Mouse (Mus musculus) left cerebral cortex, adult 2 months (tissue): ENCODE data around the gene Ubc. TPM values are rescaled to one million over a fixed set of nuclear protein-coding genes. Genes with fewer than 3 reads are reported as not detected.
"Not testable (repeated sequence)": the region's sequence is repeated elsewhere in the genome, so short reads cannot be mapped to it uniquely, and the experiment has no call there.

ENCODE experiments used
- DNase-seq, 2 experiments: peaks; one replicate each; pipeline ENCODE4 v3.0.0; 2021 to 2022; ENCODE audit warnings: low spot score in 2 of 2, mixed read lengths in 1 of 2; ENCODE audit errors: extremely low spot score in 1 of 2
- H3K27ac ChIP-seq: fragments of 200-600 bp; 2 replicates; pipeline ENCODE4 v1.8.1; 2022
- H3K4me3 ChIP-seq: fragments of 200-600 bp; 2 replicates; pipeline ENCODE4 v1.8.1; 2022
- CTCF ChIP-seq: fragments of 200-600 bp; IDR thresholded peaks from 2 replicates; pipeline ENCODE4 v1.8.1; 2022; ENCODE audit warnings: antibody characterized with exemption, mild to moderate bottlenecking, moderate library complexity
- intact Hi-C: fragments of 180-260 bp; cut with DNase I; formaldehyde crosslinking; loops from one replicate; pipeline ENCODE4 v1.15.1; 2025
- total RNA-seq, 2 experiments: library from RNA; stranded (reverse); gene quantifications; 2 replicates each; pipeline ENCODE4 v1.2.3; 2021

Ubc gene
- total RNA-seq, 2 experiments from 2014 or later = 846 to 851 TPM

DNA sequence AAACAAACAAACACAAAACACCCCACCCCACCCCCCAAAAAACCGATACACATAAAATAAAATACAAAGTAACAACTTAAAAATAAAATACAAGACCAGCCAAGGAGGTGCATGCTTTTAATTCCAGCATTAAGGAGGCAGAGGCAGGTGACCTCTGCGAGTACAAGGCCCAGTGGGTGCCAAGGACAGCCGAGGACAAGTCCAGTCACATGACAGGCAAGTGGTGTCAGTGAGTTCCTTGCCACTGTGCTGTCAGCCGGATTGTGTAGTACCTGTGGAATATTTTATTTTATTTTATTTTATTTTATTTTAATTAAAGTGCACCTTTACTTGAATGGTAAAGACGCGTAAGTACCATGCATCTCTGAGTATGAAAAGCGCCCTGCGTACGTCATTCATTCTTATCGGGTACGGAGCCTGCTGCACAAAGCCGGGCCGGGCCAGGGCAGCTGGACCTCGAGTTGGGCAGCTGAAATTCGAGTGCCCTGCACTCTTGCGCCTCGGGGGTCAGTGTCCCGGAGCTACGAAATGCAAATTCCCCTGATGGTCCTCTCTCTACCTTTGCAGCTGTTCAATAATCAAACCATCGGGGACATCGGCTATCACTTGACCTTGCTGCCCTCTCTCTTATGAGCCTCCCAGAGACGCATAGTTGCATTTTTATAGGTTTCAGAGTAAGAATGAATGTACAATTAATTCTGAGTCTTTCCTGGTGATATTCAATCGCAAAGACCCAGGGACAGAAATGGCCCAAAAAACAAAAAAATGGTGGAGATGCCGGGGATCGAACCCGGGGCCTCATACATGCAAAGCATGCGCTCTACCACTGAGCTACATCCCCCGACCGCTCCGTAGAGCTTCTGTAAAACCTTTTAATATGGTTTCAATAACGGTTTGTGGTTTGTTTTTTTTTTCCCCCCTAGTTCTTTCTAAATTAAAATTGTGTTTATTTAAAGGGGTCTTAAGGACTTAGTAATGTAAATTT is 13.8 kb upstream of the Ubc start:
- TF ChIP-seq CTCF = no peak; the same call in 1 of the 2 replicates
- H3K4me3 ChIP-seq = peak overlapping the region; percentile 58
- peak overlapping the region; percentile 99 for H3K27ac ChIP-seq
- intact Hi-C loops = no loop called here
- peak; percentile 74 to 79 for DNase-seq

DNA sequence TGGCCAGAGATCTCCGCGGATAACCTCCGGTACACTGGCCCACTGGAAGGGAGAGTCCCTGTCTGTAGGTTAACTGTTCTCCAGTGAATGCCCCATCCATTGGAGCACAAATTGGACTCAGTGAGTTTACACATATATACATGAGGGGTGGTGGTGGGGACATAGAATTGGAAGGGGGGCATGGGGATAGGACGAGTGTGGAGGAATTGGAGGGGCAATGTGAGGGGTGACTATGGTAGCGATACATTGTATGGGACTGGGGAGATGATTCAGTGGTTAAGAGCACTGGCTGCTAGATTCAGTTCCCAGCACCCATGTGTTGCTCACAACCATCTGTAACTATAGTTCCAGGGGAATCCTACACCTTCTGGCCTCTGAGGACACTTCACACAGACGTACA is 13.0 kb upstream of the Ubc start:
- no peak overlapping the region for H3K4me3 ChIP-seq
- DNase-seq = no peak
- H3K27ac ChIP-seq = no peak overlapping the region
- no peak for TF ChIP-seq CTCF
- intact Hi-C loops = no loop called here

DNA sequence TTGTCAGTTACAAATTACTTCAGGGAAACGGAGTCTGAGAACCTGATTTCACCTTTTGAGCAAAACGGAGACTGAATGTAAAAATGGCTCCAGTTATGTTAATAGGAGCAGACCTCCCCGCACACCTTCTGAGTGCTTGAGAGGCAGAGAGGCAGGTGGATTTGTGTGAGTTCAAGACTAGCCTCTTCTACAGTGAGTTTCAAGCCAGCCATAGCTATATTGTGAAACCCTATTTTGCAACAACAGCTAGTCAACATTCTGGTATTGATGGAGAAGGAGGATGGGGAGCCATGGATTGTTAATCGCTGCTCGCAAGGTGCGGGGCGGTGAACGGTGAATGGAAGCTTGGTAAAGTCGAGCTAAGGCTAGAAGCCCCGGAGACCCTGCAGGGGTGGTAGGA is 12.5 kb upstream of the Ubc start:
- Histone ChIP-seq H3K4me3 (no peak overlapping the region), H3K27ac (no peak overlapping the region)
- DNase-seq = no peak
- intact Hi-C loops = no loop called here
- no peak for TF ChIP-seq CTCF

DNA sequence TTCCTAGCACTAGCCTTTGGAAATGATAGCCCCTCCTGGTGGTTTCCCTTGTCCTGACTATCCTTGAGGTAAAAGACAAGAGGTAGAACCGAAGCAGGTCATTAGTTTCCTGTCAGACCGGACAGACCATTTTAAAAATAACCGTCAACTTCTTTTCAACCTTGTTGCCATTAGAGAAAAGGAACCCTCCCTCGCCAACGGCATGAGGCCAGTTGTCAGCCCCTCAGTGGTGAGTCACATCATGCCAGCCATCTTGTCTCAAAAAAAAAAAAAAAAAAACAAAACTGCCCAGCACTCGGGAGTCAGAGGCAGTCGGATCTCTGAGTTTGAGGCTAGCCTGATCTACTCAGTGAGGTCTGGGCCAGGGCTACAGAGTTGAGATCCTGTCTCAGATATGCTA is 10.9 kb upstream of the Ubc start:
- Histone ChIP-seq H3K4me3 (no peak overlapping the region), H3K27ac (no peak overlapping the region)
- intact Hi-C loops = no loop called here
- TF ChIP-seq CTCF = no peak; the same call in 1 of the 2 replicates
- no peak for DNase-seq

DNA sequence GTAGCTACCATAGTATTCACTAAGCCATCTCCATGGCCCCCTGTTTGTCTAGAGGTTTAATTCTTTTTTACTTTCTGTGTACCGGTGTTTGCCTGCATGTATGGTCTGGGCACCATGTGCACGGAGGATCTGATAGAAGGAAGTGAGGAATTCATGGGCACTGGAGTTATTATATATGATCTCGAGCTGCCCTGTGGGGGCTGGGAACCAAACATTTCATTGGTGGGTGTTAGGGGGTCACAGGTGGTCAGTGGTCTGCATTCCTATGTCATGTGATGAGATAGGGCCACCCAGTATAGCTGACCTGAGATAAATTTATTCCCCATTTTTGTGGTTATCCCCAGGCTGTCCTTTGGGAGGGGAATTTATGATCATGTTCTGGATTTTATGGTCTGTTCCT is 5.0 kb upstream of the Ubc start:
- Histone ChIP-seq H3K27ac (peak overlapping the region; percentile 100), H3K4me3 (no peak overlapping the region)
- no peak for TF ChIP-seq CTCF
- intact Hi-C loops = no loop called here
- DNase-seq = no peak

DNA sequence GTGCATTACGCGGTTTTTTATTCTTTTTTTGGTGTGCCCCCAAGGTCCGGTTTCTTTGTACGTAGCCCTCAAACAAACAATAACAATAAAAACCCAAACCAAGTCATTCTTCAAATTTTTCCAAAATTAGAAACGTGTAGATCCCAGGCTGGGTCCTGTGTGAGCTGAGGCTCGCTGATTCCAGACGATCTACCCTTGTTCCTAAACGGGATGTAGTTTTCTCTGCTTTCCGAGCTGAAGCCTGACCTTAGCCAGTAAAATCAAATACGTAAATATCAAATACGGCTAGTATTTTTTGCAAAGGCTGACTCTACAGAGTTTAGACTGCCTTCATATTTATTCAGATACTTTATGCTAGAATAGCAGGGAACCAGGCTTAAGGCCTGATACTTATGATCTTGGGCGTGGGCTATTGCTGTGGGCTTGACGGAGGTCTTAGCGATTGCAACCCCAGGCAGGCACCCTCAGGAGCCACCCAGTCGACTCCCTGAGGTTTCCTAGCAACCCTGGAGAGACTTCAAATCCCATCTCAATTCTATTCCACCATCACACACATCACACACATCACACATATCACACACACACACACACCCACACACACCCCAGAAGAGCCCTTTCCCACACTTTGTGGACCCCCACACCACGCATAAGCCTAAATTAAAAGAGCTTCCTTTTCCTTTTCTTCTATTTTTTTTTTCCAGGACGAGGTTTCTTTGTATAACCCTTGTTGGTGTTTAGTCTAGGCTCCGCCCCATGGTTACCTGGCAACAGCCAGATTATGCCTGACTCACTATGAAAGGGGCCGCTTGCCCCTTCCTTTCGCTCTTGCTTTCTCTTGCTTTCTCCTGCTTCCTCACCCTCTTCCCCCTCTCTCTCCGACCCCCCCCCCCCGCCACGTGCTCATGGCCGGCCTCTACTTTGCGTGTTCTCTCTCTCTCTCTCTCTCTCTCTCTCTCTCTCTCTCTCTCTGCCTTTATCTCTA is 3.9 kb upstream of the Ubc start:
- DNase-seq = peak; percentile 60 to 68
- intact Hi-C loops = loop anchor here (1.0 kb wide), 1 partner anchor 11 kb away; no protein-coding TSS in a partner anchor
- Histone ChIP-seq H3K27ac (peak overlapping the region; percentile 100), H3K4me3 (peak overlapping the region; percentile 41)
- no peak for TF ChIP-seq CTCF

DNA sequence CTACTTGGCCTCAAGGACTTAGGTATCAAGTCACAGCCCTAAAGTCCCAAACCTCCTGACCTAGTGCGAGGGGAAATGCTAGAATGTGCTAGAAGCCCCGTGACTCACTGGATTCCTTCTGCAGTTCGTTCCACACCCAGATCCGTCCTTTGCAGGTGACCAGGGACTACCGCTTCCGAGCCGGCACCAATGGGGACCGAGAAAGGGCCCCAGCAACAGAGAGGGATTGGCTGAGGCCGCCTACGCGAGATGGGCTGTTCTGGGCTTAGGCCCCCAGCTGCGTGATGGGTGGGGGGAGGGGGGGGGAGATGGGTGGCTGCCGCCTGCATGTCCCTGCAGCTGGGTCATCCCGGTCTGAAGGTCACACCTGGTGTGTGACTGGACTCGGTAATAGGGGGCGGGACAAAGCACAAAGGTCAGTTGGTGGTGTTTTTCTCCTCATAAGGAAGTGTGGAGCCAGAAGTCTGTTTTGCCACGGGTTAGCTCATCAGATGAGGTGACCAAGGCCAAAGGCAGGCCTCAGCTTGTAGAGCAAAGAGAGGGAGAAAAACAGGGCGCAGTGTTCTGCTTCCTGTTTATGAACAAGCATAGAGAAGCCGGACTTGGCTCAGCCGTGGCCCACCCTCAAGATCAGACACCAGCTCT is 3.1 kb upstream of the Ubc start:
- Histone ChIP-seq H3K4me3 (peak overlapping the region; percentile 41), H3K27ac (peak overlapping the region; percentile 100)
- peak; percentile 95 to 96 for DNase-seq
- no peak for TF ChIP-seq CTCF
- intact Hi-C loops = loop anchor here (1.0 kb wide), 1 partner anchor 12 kb away; no protein-coding TSS in a partner anchor

DNA sequence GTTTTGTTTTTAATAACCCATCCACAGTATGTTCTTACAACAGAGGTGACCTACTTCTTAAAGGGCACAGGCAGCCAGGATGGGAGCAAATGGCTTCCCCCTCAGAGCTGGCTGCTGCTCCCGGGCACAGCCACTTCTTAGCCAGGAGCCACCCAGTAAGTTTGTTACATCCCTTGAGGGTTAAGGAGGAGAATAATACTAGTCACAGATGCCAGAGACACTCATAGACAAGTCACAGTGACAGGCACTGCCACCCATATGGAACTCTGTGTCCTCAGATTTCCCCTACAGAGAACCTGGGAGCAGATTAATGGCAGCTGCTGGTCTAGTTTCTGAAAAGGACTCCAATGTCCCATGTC is 2.6 kb upstream of the Ubc start:
- no peak for DNase-seq
- no peak for TF ChIP-seq CTCF
- H3K27ac ChIP-seq = peak overlapping the region; percentile 100
- intact Hi-C loops = no loop called here
- no peak overlapping the region for H3K4me3 ChIP-seq

DNA sequence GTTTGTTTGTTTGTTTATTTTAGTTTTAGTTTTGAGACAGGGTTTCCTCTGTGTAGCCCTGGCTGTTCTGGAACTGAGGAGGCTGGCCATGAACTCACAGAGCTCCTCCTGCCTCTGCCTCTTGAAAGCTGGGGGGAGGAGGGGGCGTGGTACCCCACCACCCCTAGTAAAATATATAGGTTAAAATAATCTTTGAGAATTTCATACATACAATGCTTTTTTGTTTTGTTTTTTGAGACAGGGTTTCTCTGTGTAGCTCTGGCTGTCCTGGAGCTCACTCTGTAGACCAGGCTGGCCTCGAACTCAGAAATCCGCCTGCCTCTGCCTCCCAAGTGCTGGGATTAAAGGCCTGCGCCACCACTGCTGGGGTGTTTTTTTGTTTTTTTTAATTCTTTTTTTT is 2.2 kb upstream of the Ubc start:
- intact Hi-C loops, DNase-seq, H3K4me3 ChIP-seq: not testable (repeated sequence)
- H3K27ac ChIP-seq = peak overlapping the region; percentile 100

DNA sequence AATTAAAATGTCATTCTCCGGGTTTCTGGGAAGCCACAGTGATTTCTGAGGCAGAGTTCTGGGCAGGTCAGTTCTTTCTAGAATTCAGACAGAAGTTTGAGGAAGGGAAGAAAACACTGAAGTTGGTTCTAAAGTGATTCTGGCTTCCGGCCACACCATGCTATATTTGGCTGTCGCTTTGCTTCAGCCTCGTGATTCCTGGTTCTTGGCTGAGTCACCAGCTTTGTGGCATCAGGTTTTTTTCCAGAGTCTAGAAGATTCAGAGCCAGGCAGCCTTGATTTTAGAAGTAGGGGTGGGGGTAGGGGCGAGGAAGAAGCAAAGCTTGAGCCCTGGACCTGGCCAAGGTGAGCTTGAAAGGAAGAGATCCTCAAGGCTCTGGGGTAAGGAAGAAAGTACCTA is 1.6 kb upstream of the Ubc start:
- peak; percentile 74 to 81 for DNase-seq
- Histone ChIP-seq H3K4me3 (no peak overlapping the region), H3K27ac (peak overlapping the region; percentile 100)
- intact Hi-C loops = no loop called here
- no peak for TF ChIP-seq CTCF

DNA sequence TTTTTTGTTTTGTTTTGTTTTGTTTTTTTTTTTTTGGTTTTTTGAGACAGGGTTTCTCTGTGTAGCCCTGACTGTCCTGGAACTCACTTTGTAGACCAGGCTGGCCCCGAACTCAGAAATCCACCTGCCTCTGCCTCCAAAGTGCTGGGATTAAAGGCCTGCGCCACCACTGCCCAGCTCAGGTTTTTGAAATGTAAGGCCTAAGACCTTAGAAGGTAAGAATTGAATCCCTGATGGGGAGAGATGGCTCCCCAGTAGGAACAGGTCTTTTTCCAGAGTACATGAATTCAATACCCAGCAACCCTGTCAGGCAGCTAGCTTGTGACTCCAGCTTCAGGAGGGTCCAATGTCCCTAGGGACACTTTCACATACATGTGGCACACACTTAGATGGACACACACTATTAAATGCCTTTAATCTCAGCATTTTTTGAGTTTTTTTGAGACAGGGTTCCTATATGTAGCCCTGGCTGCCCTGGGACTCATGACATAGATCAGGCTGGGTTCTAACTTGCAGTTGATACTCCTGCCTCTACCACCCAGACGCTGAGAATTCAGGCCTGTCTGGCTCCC is 990 bp upstream of the Ubc start:
- H3K27ac ChIP-seq = peak overlapping the region; percentile 100
- TF ChIP-seq CTCF = no peak
- DNase-seq = no peak
- intact Hi-C loops = no loop called here
- no peak overlapping the region for H3K4me3 ChIP-seq
